Mouse (Mus musculus): ENCODE data around the gene Gm10134. TPM values are rescaled to one million over a fixed set of nuclear protein-coding genes. Genes with fewer than 3 reads are reported as not detected.

The Gm10134 gene
- polyA plus RNA-seq, 1 experiment, result not detected

- H3K4me1 ChIP-seq (ENCODE audit: control insufficient read depth, insufficient read depth, low read length), result peaks cover 21% of the 10 kb centered on the region
- no peak overlapping the region for H3K27ac ChIP-seq (ENCODE audit: insufficient read depth, low read length)
- TF ChIP-seq CTCF (IDR thresholded peaks at IDR 0.05; ENCODE audit: borderline replicate concordance, insufficient read depth, low read length) (no peak), POLR2A (IDR thresholded peaks at IDR 0.05; ENCODE audit: low read depth, low read length) (no peak)
- H3K4me3 ChIP-seq (ENCODE audit: insufficient read depth, low read length), result no peak overlapping the region
Measured at GRCm38 (mm10) chr2:28529856-28530255, 24.0 kb downstream of the Gm10134 start.

- peaks cover 21% of the 10 kb centered on the region for H3K4me1 ChIP-seq (ENCODE audit: control insufficient read depth, insufficient read depth, low read length)
- no peak overlapping the region for H3K4me3 ChIP-seq (ENCODE audit: insufficient read depth, low read length)
- no peak overlapping the region for H3K27ac ChIP-seq (ENCODE audit: insufficient read depth, low read length)
- TF ChIP-seq POLR2A (IDR thresholded peaks at IDR 0.05; ENCODE audit: low read depth, low read length) (no peak), CTCF (IDR thresholded peaks at IDR 0.05; ENCODE audit: borderline replicate concordance, insufficient read depth, low read length) (no peak)
Measured at GRCm38 (mm10) chr2:28530311-28530710, 24.4 kb downstream of the Gm10134 start.

- no peak for TF ChIP-seq CTCF (IDR thresholded peaks at IDR 0.05; ENCODE audit: borderline replicate concordance, insufficient read depth, low read length)
- peak; percentile 75 for TF ChIP-seq POLR2A (IDR thresholded peaks at IDR 0.05; ENCODE audit: low read depth, low read length)
- peak overlapping the region; percentile 77; the same call in 1 of the 2 replicates for H3K27ac ChIP-seq (ENCODE audit: insufficient read depth, low read length)
- H3K4me1 ChIP-seq (ENCODE audit: control insufficient read depth, insufficient read depth, low read length), result peaks cover 18% of the 10 kb centered on the region
- H3K4me3 ChIP-seq (ENCODE audit: insufficient read depth, low read length), result peak overlapping the region; percentile 55
Measured at GRCm38 (mm10) chr2:28532938-28533771, 27.3 kb downstream of the Gm10134 start.

- TF ChIP-seq POLR2A (IDR thresholded peaks at IDR 0.05; ENCODE audit: low read depth, low read length) (no peak; the same call in 1 of the 2 replicates), CTCF (IDR thresholded peaks at IDR 0.05; ENCODE audit: borderline replicate concordance, insufficient read depth, low read length) (no peak)
- peaks cover 20% of the 10 kb centered on the region for H3K4me1 ChIP-seq (ENCODE audit: control insufficient read depth, insufficient read depth, low read length)
- peak overlapping the region; percentile 55 for H3K4me3 ChIP-seq (ENCODE audit: insufficient read depth, low read length)
- peak overlapping the region; percentile 77 for H3K27ac ChIP-seq (ENCODE audit: insufficient read depth, low read length)
Measured at GRCm38 (mm10) chr2:28533901-28534435, 28.1 kb downstream of the Gm10134 start.

- peak overlapping the region; percentile 77 for H3K27ac ChIP-seq (ENCODE audit: insufficient read depth, low read length)
- H3K4me3 ChIP-seq (ENCODE audit: insufficient read depth, low read length), result peak overlapping the region; percentile 55
- no peak for TF ChIP-seq POLR2A (IDR thresholded peaks at IDR 0.05; ENCODE audit: low read depth, low read length)
- peaks cover 27% of the 10 kb centered on the region for H3K4me1 ChIP-seq (ENCODE audit: control insufficient read depth, insufficient read depth, low read length)
Measured at GRCm38 (mm10) chr2:28534436-28535262, 28.8 kb downstream of the Gm10134 start.

GRCm38 (mm10) chr2:28535263-28535540 lies 29.3 kb downstream of the Gm10134 start:
- H3K4me1 ChIP-seq (ENCODE audit: control insufficient read depth, insufficient read depth, low read length), result peaks cover 32% of the 10 kb centered on the region

GRCm38 (mm10) chr2:28535650-28536049 lies 29.8 kb downstream of the Gm10134 start:
- no peak overlapping the region for H3K4me3 ChIP-seq (ENCODE audit: insufficient read depth, low read length)
- H3K27ac ChIP-seq (ENCODE audit: insufficient read depth, low read length), result peak overlapping the region; percentile 12; the same call in 1 of the 2 replicates
- no peak for TF ChIP-seq CTCF (IDR thresholded peaks at IDR 0.05; ENCODE audit: borderline replicate concordance, insufficient read depth, low read length)
- no peak for TF ChIP-seq POLR2A (IDR thresholded peaks at IDR 0.05; ENCODE audit: low read depth, low read length)
- H3K4me1 ChIP-seq (ENCODE audit: control insufficient read depth, insufficient read depth, low read length), result peaks cover 28% of the 10 kb centered on the region

More at GRCm38 (mm10) chr2:28535263-28535540, 29.3 kb downstream of the Gm10134 start:
- TF ChIP-seq POLR2A (IDR thresholded peaks at IDR 0.05; ENCODE audit: low read depth, low read length), result no peak
- no peak for TF ChIP-seq CTCF (IDR thresholded peaks at IDR 0.05; ENCODE audit: borderline replicate concordance, insufficient read depth, low read length)
- Histone ChIP-seq H3K27ac (ENCODE audit: insufficient read depth, low read length) (peak overlapping the region; percentile 77), H3K4me3 (ENCODE audit: insufficient read depth, low read length) (peak overlapping the region; percentile 1; the same call in 1 of the 2 replicates)

- Histone ChIP-seq H3K4me1 (ENCODE audit: control insufficient read depth, insufficient read depth, low read length) (peaks cover 28% of the 10 kb centered on the region), H3K27ac (ENCODE audit: insufficient read depth, low read length) (0 out of 2 replicates have a peak overlapping the region, but pooled peaks have one; percentile 12), H3K4me3 (ENCODE audit: insufficient read depth, low read length) (no peak overlapping the region)
- TF ChIP-seq POLR2A (IDR thresholded peaks at IDR 0.05; ENCODE audit: low read depth, low read length), result no peak
- no peak for TF ChIP-seq CTCF (IDR thresholded peaks at IDR 0.05; ENCODE audit: borderline replicate concordance, insufficient read depth, low read length)
Measured at GRCm38 (mm10) chr2:28536166-28536565, 30.3 kb downstream of the Gm10134 start.

- H3K27ac ChIP-seq (ENCODE audit: insufficient read depth, low read length), result no peak overlapping the region
- peaks cover 30% of the 10 kb centered on the region for H3K4me1 ChIP-seq (ENCODE audit: control insufficient read depth, insufficient read depth, low read length)
- H3K4me3 ChIP-seq (ENCODE audit: insufficient read depth, low read length), result no peak overlapping the region
- TF ChIP-seq CTCF (IDR thresholded peaks at IDR 0.05; ENCODE audit: borderline replicate concordance, insufficient read depth, low read length) (no peak), POLR2A (IDR thresholded peaks at IDR 0.05; ENCODE audit: low read depth, low read length) (no peak)
Measured at GRCm38 (mm10) chr2:28536766-28537633, 31.1 kb downstream of the Gm10134 start.

Data from embryonic fibroblast, embryonic 13.5 days (primary cell).